Mouse (Mus musculus): Measurements from ENCODE around the gene Lsm2. TPM values are rescaled to one million over a fixed set of nuclear protein-coding genes. Genes with fewer than 3 reads are reported as not detected.
"Not testable (repeated sequence)": the region's sequence is repeated elsewhere in the genome, so short reads cannot be mapped to it uniquely, and the experiment has no call there.

The Lsm2 gene
- polyA plus RNA-seq, 1 experiment, result 54.6 TPM

- DNase-seq (ENCODE audit: low read depth), result no peak
Measured at GRCm38 (mm10) chr17:34956340-34956739, 25.3 kb upstream of the Lsm2 start.

- not testable (repeated sequence) for DNase-seq (ENCODE audit: low read depth)
Measured at GRCm38 (mm10) chr17:34957291-34957690, 24.4 kb upstream of the Lsm2 start.

- not testable (repeated sequence) for DNase-seq (ENCODE audit: low read depth)
Measured at GRCm38 (mm10) chr17:34957966-34958365, 23.7 kb upstream of the Lsm2 start.

GRCm38 (mm10) chr17:34958734-34959129 lies 22.9 kb upstream of the Lsm2 start:
- not testable (repeated sequence) for DNase-seq (ENCODE audit: low read depth)

GRCm38 (mm10) chr17:34959130-34959778 lies 22.4 kb upstream of the Lsm2 start, which contains the start of gene Hspa1b:
Gene Hspa1b, minus strand, starts transcription at chr17:34959238.
- DNase-seq (ENCODE audit: low read depth), result not testable (repeated sequence)

- DNase-seq (ENCODE audit: low read depth), result no peak
Measured at GRCm38 (mm10) chr17:34959881-34960515, 21.7 kb upstream of the Lsm2 start.

- no peak for DNase-seq (ENCODE audit: low read depth)
Measured at GRCm38 (mm10) chr17:34960702-34961493, 20.8 kb upstream of the Lsm2 start.

GRCm38 (mm10) chr17:34962125-34962524 lies 19.5 kb upstream of the Lsm2 start:
- DNase-seq (ENCODE audit: low read depth), result no peak

- DNase-seq (ENCODE audit: low read depth), result no peak
Measured at GRCm38 (mm10) chr17:34962841-34963240, 18.8 kb upstream of the Lsm2 start.

- peak; percentile 98 for DNase-seq (ENCODE audit: low read depth)
Measured at GRCm38 (mm10) chr17:34964640-34965049, 17.0 kb upstream of the Lsm2 start.

- no peak for DNase-seq (ENCODE audit: low read depth)
Measured at GRCm38 (mm10) chr17:34965627-34966026, 16.0 kb upstream of the Lsm2 start.

GRCm38 (mm10) chr17:34969822-34970221 lies 11.8 kb upstream of the Lsm2 start, which contains the start of gene Gm20481:
Gene Gm20481, plus strand, starts transcription at chr17:34969912.
- not testable (repeated sequence) for DNase-seq (ENCODE audit: low read depth)

GRCm38 (mm10) chr17:34970850-34971249 lies 10.8 kb upstream of the Lsm2 start:
- DNase-seq (ENCODE audit: low read depth), result not testable (repeated sequence)

GRCm38 (mm10) chr17:34971694-34972068 lies 10.0 kb upstream of the Lsm2 start:
- DNase-seq (ENCODE audit: low read depth), result not testable (repeated sequence)

- not testable (repeated sequence) for DNase-seq (ENCODE audit: low read depth)
Measured at GRCm38 (mm10) chr17:34972069-34972749, 9.5 kb upstream of the Lsm2 start, which contains the start of the genes Hspa1a and Hspa1l. Gene Hspa1a, minus strand, starts transcription at chr17:34972156. Gene Hspa1l, plus strand, starts transcription at chr17:34972703.

GRCm38 (mm10) chr17:34975581-34976492 lies 5.8 kb upstream of the Lsm2 start:
- no peak for DNase-seq (ENCODE audit: low read depth)

- no peak for DNase-seq (ENCODE audit: low read depth)
Measured at GRCm38 (mm10) chr17:34977000-34977399, 4.7 kb upstream of the Lsm2 start.

- no peak for DNase-seq (ENCODE audit: low read depth)
Measured at GRCm38 (mm10) chr17:34978239-34978638, 3.4 kb upstream of the Lsm2 start.

- no peak for DNase-seq (ENCODE audit: low read depth)
Measured at GRCm38 (mm10) chr17:34979631-34980030, 2.0 kb upstream of the Lsm2 start.

- DNase-seq (ENCODE audit: low read depth), result no peak
Measured at GRCm38 (mm10) chr17:34980655-34981054, 1.0 kb upstream of the Lsm2 start.

- DNase-seq (ENCODE audit: low read depth), result no peak
Measured at GRCm38 (mm10) chr17:34982328-34982727, 666 bp downstream of the Lsm2 start.

All from gonadal fat pad, adult 2 months (tissue).